Mouse (Mus musculus) G1E (cell line): ENCODE data around the gene Mgp. TPM values are rescaled to one million over a fixed set of nuclear protein-coding genes. Genes with fewer than 3 reads are reported as not detected.

Experiments
- ATAC-seq: 2 replicates; pipeline ENCODE4 v1.8.0; 2016; ENCODE audit warnings: mild to moderate bottlenecking; ENCODE audit not compliant: insufficient number of reproducible peaks, poor library complexity, low FRiP score, severe bottlenecking; ENCODE audit errors: extremely low read depth
- DNase-seq: peaks from one replicate; pipeline ENCODE4 v3.0.0; 2012; ENCODE audit warnings: low spot score
- H3K27me3 ChIP-seq: 2 replicates; pipeline ENCODE4 v1.6.1; 2012; ENCODE audit warnings: mild to moderate bottlenecking, low read length, inconsistent platforms; ENCODE audit not compliant: insufficient read depth
- H3K36me3 ChIP-seq: replicated peaks from 2 replicates; pipeline ENCODE3; 2012; ENCODE audit warnings: mild to moderate bottlenecking, inconsistent platforms
- H3K4me1 ChIP-seq: 2 replicates; pipeline ENCODE4 v1.6.1; 2012; ENCODE audit warnings: low read depth, low read length, inconsistent platforms, mixed read lengths; ENCODE audit not compliant: insufficient read depth
- H3K4me3 ChIP-seq: 2 replicates; pipeline ENCODE4 v1.5.1; 2012; ENCODE audit warnings: low read depth, mild to moderate bottlenecking, inconsistent platforms, low read length, moderate library complexity, mixed read lengths
- H3K9me3 ChIP-seq: replicated peaks from 2 replicates; pipeline ENCODE4 v1.6.1; 2012; ENCODE audit warnings: inconsistent platforms
- CTCF ChIP-seq: IDR thresholded peaks from 2 replicates; pipeline ENCODE4 v1.5.1; 2012; ENCODE audit warnings: low read depth, low read length, inconsistent platforms, mixed read lengths
- GATA1 ChIP-seq: IDR thresholded peaks from 2 replicates; pipeline ENCODE4 v1.6.1; 2012; ENCODE audit warnings: borderline replicate concordance, low read length, inconsistent platforms, mixed read lengths
- GATA2 ChIP-seq: IDR thresholded peaks from 2 replicates; pipeline ENCODE4 v1.6.1; 2012; ENCODE audit warnings: low read depth, low read length, inconsistent platforms, borderline replicate concordance
- POLR2AphosphoS5 ChIP-seq: IDR thresholded peaks from 2 replicates; pipeline ENCODE4 v1.6.1; 2012; ENCODE audit warnings: low read depth, low read length, inconsistent platforms; ENCODE audit not compliant: insufficient replicate concordance
- TAL1 ChIP-seq: conservative IDR thresholded peaks from 2 replicates; pipeline ENCODE4 v1.6.1; 2012; ENCODE audit warnings: low read depth, low read length, inconsistent platforms, mixed read lengths
- polyA plus RNA-seq: library from polyadenylated mRNA; stranded (reverse); fragments of >175 nt; gene quantifications from 2 replicates; pipeline ENCODE4 v1.2.3, GENCODE M21; 2012
- total RNA-seq, 2 experiments: library from RNA; stranded (forward) in 1 of 2; stranded (reverse) in 1 of 2; fragments of 200-1000 nt in 1 of 2; fragments of >200 nt in 1 of 2; fragmentation: Nextera tagmentation in 1 of 2; gene quantifications; 2 replicates each; pipeline ENCODE4 v1.2.3; 2014 to 2017

Gene Mgp
- total and polyA plus RNA-seq, 3 experiments = 0.16 TPM; not detected in 2

GRCm38 (mm10) chr6:136874599-136874998 lies 1.0 kb downstream of the Mgp start:
- H3K4me3 ChIP-seq = no peak overlapping the region
- H3K27me3 ChIP-seq = peaks cover 13% of the 10 kb centered on the region

GRCm38 (mm10) chr6:136868921-136869320 lies 6.7 kb downstream of the Mgp start:
- Histone ChIP-seq H3K9me3 (no peaks in the 10 kb centered on the region), H3K4me3 (no peak overlapping the region), H3K36me3 (no peaks in the 10 kb centered on the region), H3K4me1 (no peaks in the 10 kb centered on the region), H3K27me3 (peaks cover 22% of the 10 kb centered on the region)
- DNase-seq = no peak
- ATAC-seq = no peak
- no peak for TF ChIP-seq CTCF
- no peak for TF ChIP-seq TAL1
- TF ChIP-seq GATA1 = no peak
- TF ChIP-seq POLR2AphosphoS5 = no peak
- no peak for TF ChIP-seq GATA2

More at GRCm38 (mm10) chr6:136874599-136874998, 1.0 kb downstream of the Mgp start:
- no peaks in the 10 kb centered on the region for H3K4me1 ChIP-seq
- no peaks in the 10 kb centered on the region for H3K36me3 ChIP-seq
- no peaks in the 10 kb centered on the region for H3K9me3 ChIP-seq
- DNase-seq = no peak
- ATAC-seq = no peak
- TF ChIP-seq TAL1 = no peak
- TF ChIP-seq CTCF = no peak
- TF ChIP-seq GATA2 = no peak
- no peak for TF ChIP-seq POLR2AphosphoS5
- TF ChIP-seq GATA1 = no peak

GRCm38 (mm10) chr6:136866150-136866549 lies 9.5 kb downstream of the Mgp start:
- DNase-seq = no peak

GRCm38 (mm10) chr6:136865360-136865759 lies 10.3 kb downstream of the Mgp start:
- Histone ChIP-seq H3K27me3 (peaks cover 18% of the 10 kb centered on the region), H3K4me1 (peaks cover 10% of the 10 kb centered on the region), H3K4me3 (no peak overlapping the region), H3K9me3 (no peaks in the 10 kb centered on the region), H3K36me3 (no peaks in the 10 kb centered on the region)
- DNase-seq = no peak
- ATAC-seq = no peak
- TF ChIP-seq CTCF (no peak), GATA2 (no peak), POLR2AphosphoS5 (no peak)

More at GRCm38 (mm10) chr6:136866150-136866549, 9.5 kb downstream of the Mgp start:
- Histone ChIP-seq H3K4me3 (no peak overlapping the region), H3K9me3 (no peaks in the 10 kb centered on the region), H3K36me3 (no peaks in the 10 kb centered on the region), H3K27me3 (peaks cover 18% of the 10 kb centered on the region), H3K4me1 (peaks cover 2% of the 10 kb centered on the region)
- ATAC-seq = no peak
- no peak for TF ChIP-seq GATA1
- TF ChIP-seq GATA2 = no peak
- no peak for TF ChIP-seq CTCF
- no peak for TF ChIP-seq POLR2AphosphoS5
- TF ChIP-seq TAL1 = no peak

GRCm38 (mm10) chr6:136861020-136861419 lies 14.6 kb downstream of the Mgp start:
- no peak for ATAC-seq
- H3K4me3 ChIP-seq = no peak overlapping the region
- DNase-seq = peak; percentile 29
- TF ChIP-seq GATA2 (no peak), TAL1 (no peak), CTCF (peak; percentile 35; the same call in 1 of the 2 replicates)
- no peaks in the 10 kb centered on the region for H3K9me3 ChIP-seq
- no peaks in the 10 kb centered on the region for H3K36me3 ChIP-seq
- peaks cover 15% of the 10 kb centered on the region for H3K27me3 ChIP-seq
- peaks cover 40% of the 10 kb centered on the region for H3K4me1 ChIP-seq

GRCm38 (mm10) chr6:136858420-136858819 lies 17.2 kb downstream of the Mgp start:
- no peak for ATAC-seq
- Histone ChIP-seq H3K4me3 (peak overlapping the region; percentile 72; the same call in 1 of the 2 replicates), H3K27me3 (no peaks in the 10 kb centered on the region), H3K36me3 (peaks cover 10% of the 10 kb centered on the region), H3K4me1 (peaks cover 64% of the 10 kb centered on the region), H3K9me3 (no peaks in the 10 kb centered on the region)
- TF ChIP-seq GATA2 = no peak
- no peak for DNase-seq

- peaks cover 11% of the 10 kb centered on the region for H3K36me3 ChIP-seq
- DNase-seq (no peak), ATAC-seq (no peak; the same call in 1 of the 2 replicates)
- H3K4me3 ChIP-seq = peak overlapping the region; percentile 72
- H3K4me1 ChIP-seq = peaks cover 65% of the 10 kb centered on the region
- no peaks in the 10 kb centered on the region for H3K27me3 ChIP-seq
- TF ChIP-seq GATA1 (no peak), TAL1 (no peak), POLR2AphosphoS5 (no peak), GATA2 (no peak), CTCF (no peak)
- H3K9me3 ChIP-seq = no peaks in the 10 kb centered on the region
These were observed 17.8 kb downstream of the Mgp start for GRCm38 (mm10) chr6:136857873-136858260.
